Mouse (Mus musculus) T-helper 17 cell (primary cell): ENCODE measurements at regions not wholly inside any gene's neighbourhood (a gene's known extent, or its start where the extent isn't known, plus 50 kb on each side); places are given as distances from the start of the nearest gene placed in this dataset.

Experiments used
- in situ Hi-C, 2 experiments: fragments of 300-600 bp; cut with MboI, MseI; formaldehyde crosslinking; loops; 1 replicate in 1 of 2; 2 replicates in 1 of 2; pipeline ENCODE4 v1.15.1; 2025; ENCODE audit warnings: high pct_unique_total_duplicates in 2 of 2

DNA sequence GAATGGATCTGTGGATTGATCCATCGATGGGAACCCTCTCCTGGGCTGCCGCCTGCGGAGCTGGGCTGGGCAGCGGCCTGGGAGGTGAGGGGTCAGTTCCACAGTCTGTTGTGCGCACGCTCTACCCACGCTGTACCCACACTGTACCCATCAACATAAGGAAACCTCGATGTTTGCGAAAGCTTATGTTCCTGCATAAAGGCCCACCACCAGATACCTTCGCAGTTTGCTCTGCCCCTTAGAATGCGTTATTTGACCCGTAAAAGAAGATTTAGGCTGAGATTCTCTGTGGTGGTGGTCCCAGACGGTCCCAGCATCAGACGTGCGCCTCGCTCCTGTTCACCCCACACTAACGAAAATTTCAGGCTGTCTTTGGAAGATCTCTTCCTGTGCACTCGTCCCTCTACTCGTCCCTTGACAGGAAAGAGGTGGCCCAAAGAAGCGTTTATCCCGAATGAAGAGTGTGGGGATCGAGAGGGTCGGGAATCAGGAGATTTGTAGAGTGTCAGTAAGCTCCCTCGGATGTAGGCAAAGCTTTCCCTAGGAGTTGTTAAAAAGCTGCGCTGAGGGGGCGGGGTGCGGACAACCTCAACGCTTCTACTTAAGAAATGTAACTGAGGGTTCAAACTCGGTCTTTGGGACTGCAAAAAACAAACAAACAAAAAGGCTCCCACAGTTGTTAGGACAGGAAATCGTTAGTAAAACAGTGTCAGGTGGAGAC is 123.9 kb downstream of the Tmem161b start:
- in situ Hi-C loops: loop anchor here (5.0 kb wide), 2 partner anchors 619 to 629 kb away; no protein-coding TSS in a partner anchor

DNA sequence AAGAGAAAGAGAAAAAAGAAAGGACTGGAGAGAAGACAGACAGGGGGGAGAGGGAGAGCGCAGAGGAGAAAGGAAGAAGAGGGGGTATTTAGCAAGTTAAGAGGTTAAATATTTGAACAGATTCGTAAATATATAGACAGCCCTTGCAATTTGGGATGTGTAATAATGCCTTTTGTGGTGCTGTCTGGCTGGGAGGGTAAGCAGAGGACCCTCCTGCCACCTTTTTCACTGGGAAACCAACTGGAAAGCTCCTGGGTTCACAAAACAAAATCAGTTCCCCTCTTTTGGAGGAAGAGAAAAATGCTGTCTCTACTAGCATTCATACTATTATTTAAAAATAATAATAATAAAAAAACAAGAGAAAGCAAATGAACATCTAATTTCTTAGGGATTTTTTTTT is 124.5 kb downstream of the Tmem161b start:
- in situ Hi-C loops: loop anchor here (5.0 kb wide), 2 partner anchors 619 to 629 kb away; no protein-coding TSS in a partner anchor

DNA sequence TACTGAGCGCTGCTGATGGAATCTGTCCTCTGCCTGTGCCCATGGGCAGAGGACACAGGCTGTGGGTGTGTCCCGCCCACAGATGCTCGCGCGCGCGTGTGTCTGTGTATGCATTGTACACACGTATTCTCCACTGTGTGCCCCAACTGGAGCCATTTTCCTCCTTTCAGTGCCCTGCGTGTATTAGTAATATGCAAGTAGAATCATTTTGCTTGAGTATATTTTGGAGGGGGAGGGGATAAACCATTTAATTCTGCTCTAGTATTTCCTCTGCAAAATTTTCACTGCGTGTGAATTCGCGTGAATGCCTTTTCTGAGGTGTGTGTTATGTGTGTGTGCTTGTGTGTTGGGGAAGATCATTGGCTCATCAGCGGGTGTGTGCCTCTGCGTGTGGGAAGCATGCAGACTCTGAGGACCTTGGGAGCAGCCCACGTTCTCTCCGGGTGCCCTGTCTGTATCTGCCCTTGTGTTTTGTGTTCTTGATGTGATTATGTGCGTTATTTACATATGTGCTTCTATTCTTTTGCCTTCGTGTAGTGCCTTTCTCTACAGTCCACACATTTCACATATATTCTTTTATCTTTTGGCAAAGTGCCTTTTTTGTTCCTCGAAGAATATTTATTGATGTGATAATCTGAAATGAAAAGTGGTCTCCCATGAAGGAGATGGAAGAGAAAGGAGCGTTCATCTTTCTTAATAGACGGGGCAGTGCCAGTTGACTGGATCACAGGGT is 125.3 kb downstream of the Tmem161b start:
- in situ Hi-C loops: loop anchor here (5.0 kb wide), 2 partner anchors 620 to 630 kb away; no protein-coding TSS in a partner anchor

DNA sequence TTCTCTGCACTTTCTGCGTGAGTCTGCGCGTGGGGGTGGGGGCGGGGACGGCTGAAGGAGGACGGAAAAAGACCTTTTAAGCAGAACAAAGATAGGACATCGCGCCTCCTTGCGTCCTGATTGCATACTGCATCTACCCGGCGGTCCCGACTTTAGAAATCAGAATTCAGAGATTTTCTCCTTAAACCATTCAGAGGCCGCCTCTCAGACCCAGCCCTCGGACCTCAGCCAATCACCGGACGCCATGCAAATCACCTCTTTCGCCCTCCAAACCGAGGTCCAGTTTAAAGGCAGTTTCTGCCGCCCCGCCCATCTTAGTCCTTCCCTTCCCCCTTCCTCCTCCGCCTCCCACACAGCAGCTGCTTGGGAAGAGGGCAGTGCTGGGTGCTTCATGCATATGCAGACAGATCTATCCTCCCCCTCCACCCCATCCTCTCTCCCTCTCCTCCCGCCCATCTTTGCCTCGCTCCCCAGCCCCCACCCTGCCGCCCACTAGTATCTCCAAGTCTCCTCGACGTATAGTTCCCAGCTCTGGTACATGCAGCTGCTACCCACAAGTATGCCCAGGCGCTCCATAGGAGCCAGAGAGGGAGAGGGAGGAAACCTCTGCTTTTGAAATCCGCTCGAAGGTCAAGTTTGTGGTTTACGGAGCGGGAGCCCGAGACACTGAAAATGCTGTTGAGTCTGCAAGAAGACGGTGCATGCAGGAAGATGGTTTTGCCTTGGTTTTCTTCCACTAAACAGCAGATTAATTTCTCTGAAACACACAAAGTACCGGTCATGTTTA is 126.0 kb downstream of the Tmem161b start:
- in situ Hi-C loops: loop anchor here (5.0 kb wide), 2 partner anchors 621 to 631 kb away; no protein-coding TSS in a partner anchor

DNA sequence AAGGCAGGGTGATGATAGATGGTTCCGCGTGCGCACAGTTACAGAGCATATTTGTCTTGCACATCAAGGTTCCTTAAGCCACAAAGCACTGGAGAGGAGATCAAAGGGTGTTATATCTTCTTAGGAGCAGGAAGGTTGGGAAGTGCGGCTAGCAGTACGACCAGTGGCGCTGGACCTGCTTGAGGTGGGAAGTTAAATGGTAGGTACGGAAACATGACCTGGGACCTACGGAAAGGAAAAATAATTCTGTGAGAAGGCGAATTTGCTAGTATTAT is 126.5 kb downstream of the Tmem161b start:
- in situ Hi-C loops: loop anchor here (5.0 kb wide), 2 partner anchors 621 to 631 kb away; no protein-coding TSS in a partner anchor

DNA sequence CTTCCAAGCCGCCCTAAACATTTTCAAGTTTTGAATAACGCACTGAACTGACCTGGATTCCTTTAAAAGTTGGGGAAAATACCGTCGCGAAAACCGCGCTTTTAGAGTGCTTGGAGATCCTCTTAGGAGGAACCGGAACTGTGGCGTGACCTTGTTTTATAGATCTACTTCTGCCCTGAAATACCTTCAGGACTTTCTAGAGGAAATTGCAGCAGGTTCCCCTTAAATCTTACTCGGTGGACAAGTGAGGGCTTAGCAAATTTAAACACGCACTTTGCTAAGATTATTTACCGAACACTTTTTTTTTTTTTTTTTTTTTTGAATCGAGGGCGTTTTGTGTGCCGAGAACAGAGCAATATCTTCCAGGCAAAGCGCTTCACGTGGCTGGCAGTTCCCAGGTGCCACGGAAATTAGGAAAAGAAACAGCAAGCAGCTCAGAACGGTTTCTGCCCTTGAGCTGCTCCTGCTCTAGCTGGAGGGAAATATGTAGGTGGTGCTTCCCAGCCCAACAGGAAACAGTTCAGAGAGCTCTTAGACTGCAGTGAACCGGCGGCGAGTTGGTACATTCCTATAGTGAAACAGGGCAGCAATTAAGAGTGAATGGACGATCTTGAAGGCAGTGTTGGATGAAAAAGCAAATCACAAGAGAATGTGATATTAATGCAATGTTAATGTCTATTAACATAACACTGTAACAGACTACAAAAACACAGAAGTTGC is 127.1 kb downstream of the Tmem161b start:
- in situ Hi-C loops: loop anchor here (5.0 kb wide), 2 partner anchors 622 to 632 kb away; no protein-coding TSS in a partner anchor

DNA sequence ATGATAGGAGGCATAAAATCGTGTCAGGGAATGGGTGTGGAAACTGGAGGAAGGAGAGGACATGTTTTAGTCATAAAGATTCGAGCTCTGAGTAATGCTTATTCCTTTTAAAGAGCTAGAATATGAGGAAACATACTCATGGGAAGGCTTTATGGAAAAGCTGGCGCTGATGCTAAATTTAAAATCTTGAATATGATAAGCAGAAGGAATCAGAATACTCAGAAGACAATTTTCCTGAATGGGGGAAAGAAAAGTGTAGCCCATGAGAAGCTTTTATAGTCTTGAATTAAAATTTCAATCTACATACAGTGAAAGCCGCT is 127.6 kb downstream of the Tmem161b start:
- in situ Hi-C loops: loop anchor here (5.0 kb wide), 2 partner anchors 622 to 632 kb away; no protein-coding TSS in a partner anchor

DNA sequence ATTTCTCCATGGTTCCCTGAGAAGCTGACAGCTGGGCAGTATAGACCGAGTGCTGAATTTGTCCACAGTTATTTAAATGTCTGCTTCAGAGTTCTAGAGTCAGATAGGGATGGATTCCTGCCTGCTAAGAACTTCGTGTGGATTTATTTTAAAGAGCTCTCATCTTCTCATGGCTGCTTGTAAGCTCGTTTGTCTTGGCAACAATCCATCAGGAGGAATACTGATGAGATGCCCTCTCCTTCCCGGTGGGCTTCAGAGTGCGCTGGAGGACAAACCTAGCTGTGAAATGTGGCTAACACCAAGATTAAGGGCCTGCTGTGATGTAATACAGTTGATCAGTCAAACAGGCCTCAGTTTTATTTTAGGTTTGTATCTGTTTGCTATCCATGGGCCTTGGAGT is 128.7 kb downstream of the Tmem161b start:
- in situ Hi-C loops: no loop called here

DNA sequence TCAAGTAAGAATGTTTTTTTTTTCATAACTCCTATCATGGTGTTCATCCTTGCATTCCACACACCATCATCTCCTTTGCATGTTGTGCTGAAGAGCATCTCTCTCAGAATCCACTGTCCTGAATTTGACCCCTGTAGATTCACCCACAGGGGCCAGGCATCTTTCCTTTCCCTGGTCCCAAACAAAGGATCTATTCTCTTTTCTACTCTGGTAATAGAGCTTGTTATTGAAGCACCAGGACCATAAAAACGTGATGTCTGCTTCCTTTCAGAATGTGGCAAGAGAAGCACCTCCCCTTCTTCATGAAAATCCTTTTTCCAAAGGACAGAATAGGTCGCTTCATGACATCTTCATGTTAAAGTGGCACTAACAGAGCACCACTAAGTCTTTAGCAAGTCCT is 134.4 kb downstream of the Tmem161b start:
- in situ Hi-C loops: no loop called here

DNA sequence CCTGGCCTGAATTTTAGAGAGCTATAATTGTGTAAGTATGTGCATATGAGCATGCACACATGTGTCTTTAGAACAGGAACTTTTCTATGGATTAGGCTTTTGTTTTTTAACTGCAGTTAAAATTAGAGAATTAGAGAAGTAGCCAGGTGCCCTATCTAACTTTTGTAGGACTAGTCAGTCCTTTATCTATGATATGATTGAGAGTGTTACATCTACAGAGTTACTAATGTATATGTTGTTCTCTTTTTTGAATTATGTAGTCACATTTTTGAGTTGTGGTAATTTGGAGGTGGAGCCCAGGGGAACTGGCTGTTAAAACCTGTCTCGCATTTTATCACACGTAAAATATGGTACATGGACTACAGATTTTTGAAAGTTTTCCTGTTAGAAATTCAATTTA is 138.4 kb downstream of the Tmem161b start:
- in situ Hi-C loops: no loop called here

DNA sequence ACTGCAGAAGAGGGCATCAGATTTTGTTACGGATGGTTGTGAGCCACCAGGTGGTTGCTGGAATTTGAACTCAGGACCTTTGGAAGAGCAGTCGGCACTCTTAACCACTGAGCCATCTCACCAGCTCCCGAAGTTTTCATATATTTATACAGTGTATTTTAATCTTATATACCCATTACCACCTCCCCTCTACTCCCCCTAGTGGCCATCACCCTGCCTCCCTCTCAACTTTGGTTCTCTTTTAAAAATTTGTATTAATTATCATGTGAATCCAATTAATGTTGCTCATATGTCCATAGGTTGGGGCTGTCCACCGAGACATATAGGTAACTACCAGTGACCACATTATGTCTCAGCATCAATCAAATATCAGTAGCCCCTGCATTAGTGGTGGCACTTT is 142.0 kb downstream of the Tmem161b start:
- in situ Hi-C loops: no loop called here

DNA sequence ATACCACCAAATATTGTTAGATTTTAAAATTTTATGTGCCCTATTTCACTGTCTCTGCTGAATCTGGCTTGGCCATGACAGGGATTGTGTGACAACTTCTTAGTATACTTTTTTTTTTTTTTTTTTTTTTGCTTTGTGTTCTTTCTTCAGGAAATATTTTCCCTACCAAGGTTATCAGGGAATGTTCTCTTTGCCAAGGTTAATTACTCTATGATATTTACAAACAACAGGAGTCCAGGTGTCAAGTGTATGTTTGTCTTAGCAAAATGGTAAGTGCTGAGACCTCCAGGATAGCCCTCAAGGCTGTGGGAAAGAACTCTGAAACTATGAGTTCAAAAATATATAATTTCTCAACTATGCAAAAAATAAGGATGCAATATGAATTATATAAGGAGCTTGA is 143.4 kb downstream of the Tmem161b start:
- in situ Hi-C loops: no loop called here

DNA sequence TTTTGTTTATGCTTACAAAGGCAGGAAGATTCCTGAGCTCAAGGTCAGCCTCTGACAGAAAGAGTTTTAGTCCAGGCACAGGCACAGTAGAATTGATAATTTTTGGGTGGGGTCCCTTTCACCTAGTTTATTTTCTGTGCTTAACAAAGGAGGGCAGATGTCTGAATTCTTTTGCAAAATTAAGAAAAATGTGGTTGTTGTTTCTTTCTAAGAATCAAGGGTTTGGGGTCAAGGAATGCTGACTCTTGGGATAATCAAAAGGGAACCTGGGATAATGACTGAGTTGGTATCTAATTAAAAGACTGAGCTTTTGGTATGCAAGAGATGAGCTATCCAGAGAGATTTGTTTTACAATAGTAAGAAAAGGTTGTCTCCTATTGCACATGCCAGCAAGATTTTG is 143.9 kb downstream of the Tmem161b start:
- in situ Hi-C loops: no loop called here

DNA sequence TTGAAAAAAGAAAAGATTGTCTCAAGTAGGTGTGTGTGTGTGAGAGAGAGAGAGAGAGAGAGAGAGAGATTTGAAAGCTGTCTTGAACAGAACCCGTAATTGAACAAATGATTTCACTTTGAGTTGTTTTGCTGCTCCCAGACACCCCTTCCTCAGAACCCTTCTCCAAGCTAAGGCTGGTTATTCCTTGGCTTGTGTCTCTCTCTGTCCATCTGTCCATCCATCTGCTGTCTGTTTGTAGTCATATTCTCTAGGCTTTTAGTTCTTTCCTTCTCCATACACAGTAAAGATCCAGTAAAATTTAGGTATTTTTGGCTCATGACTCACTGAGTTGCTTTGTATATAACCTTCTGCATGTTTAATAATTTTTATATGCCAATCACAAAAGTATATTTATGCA is 144.7 kb downstream of the Tmem161b start:
- in situ Hi-C loops: no loop called here

DNA sequence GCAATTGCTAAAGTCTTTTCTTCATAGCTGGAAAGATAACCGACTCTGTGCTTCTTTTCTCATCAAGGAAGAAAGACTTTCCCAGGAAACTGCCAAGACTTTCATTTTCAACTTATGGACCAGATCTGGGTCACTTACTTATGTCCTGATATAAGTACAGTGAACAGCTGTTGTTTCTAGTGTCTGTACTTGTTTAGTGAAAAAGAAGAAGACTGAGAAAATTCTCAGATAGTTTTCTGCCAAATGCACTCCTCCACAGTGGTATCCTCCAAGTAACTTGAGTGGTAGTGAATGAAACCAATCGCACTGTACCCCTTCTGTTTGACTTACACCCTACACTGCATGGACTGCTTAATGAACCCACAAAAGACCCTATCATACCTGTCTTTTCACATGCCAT is 146.1 kb downstream of the Tmem161b start:
- in situ Hi-C loops: no loop called here

DNA sequence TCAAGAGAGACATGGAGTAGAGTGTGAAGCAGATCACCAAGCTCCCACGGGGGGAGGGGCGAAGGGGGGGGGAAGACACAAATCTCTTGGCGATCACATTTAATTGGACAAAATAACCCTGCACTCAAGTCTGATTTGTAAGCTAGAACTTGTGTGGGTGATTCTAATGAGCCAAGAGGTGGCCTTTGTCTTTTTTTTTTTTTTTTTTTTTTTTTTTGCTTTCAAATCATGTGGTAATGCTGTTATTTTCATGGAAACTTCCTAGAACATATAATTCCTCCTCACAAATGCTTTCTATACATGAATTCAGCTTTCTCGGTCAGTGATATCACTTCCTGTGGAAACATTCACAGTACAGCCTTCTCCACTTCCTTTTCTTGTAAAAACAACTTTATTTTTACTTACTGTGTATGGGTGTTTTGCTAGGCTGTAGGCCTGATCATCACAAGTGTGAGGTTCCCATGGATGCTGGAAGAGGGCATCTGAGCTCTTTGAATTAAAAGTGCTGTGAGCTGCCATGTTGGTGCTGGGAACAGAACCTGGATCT is 152.7 kb downstream of the Tmem161b start:
- in situ Hi-C loops: no loop called here

DNA sequence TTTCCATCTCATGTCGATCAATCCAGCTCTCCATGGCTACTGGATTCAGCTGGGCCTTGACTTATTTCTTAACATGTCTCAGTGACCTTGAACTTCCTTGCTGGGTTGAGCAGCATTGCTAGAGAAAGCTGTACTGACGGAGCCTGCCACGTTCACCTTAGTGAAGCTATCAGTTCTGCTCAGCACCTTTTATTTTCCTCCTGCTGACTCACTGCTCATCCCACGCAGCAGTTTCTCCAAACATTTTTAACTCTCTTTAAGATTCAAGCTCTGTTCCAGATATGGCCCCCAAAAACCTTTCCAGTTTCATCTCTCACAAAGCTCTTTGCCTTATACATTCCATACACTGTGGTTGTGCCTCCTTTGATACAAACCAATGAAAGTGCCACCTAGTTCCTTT is 153.8 kb downstream of the Tmem161b start:
- in situ Hi-C loops: no loop called here

DNA sequence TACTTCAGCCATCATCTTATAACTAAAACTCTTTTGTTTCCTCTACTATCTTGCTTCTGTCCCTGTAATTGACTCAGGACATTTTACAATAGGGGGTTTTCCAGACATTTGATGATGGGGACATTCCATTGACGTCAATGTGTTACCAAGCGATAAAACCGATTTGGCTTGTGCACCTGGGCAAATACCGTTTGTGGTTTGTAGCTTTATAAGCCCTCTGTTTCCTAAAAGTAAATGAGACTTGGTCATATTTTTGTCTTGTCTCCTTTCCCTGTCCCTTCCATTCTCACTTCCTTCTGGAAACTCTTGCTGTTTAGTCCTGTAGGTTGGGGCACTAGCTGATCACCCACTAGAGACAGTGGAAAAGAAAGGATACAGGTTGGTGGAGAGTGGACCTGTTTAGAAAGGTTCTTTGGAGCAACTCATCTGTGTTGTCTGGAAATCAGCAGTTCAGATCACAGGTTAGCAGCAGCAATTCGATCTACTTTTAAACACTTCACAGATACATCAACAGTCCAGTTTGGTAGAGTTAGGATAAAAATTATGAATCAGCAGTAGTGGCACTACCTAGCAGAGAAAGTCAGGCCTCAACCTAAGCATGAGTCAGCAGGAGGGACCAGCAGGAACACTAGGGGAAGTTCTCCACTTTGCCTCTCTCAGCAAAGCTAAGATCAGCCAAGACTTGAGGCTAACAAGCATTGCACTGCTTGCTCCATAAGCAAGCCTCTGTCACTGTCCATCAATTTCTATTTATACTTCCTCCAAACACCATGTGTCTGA is 156.6 kb downstream of the Tmem161b start:
- in situ Hi-C loops: no loop called here

DNA sequence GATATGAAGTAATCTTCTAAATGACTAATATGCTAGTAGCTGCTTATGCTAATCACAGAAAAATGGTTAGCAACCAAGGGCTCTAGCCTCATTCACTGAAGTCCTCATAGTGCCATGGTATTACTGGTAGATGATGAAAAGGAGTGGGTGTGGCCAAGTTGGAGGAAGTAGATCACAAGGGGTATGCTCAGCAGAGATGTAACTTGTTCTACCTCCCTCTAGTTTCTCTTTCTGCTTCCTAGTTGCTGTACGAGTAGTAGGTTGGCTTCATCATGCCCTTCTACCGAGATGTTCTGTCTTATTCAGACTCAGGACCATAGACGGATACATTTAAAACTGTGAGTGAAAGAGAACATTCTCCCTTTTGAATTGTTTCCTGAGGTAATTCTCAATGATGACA is 169.5 kb downstream of the Tmem161b start:
- in situ Hi-C loops: no loop called here

DNA sequence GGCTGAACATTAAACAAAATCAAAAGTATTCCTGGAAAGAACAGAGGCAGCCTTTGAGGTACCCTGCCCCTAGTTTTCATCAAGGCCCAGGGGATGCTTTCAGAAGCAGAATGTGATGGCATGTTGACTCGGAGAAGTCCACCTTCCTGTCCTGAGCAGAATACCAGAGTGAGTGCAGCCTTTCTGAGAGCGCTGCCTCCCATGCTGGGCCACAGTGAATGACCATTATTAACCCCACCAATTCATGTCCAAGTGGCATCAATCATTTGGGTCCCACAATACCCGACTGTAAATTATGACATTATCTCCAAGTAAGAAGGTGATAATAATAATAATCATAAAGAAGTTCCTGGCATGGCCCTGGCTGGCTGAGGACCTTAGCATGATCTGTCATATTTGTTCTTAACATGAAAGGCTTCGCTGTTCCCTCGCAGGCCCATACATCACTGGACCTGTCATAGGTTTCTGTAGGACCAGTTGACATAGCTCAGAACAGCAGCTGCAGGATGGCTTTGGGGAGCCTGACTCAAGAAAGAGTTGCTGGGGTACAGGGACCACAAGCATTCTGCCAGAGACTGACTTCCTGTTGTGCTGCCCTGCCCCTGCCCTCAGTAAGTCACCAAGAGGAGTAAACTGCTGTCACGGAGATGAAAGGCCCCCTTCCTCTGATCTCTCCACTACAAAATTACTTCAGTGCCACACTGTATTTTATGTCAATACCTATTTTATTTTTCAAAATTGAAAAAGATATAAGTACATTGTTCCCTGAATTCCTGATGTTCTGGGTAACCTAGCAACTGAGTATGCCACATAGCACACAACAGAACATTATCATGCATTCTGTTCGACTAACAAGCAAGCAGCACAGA is 176.6 kb downstream of the Tmem161b start:
- in situ Hi-C loops: no loop called here
